Mouse (Mus musculus): ENCODE measurements around the gene Gm5640. TPM values are rescaled to one million over a fixed set of nuclear protein-coding genes. Genes with fewer than 3 reads are reported as not detected.

The Gm5640 gene
- total RNA-seq (2023): not detected

GRCm38 (mm10) chrX:74645466-74646323, at the start of gene Gm5640:
Gm5640 (minus strand) TSS chrX:74645635.

DNA sequence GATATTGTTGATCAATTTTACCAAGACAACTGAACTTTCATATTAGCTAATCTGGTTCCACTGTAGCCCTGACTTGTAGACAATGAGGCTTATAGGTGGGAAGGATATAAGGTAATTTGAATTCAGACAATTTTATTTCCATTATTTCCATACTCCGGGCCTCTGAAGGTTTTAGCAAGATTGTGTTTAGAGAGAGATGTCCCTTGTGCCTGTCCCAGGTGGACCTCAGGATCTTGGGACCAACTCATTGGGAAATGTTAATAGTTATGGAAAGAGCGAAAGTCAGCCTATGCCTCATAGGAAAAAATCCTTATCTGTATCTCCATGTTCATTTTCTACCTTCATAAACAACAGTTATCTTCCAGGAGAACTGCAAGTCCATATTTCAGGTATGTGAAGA, 53.1 kb downstream of the Gm5640 start, which contains the start of gene Olfr1325:
TSS of gene Olfr1325 (plus strand) at position 301 of the 400 bp plus-strand sequence.

Other genes with a start within 250 kb of the Gm5640 start
- gene G6pdx, start 216.4 kb downstream of the Gm5640 start, total RNA-seq (2023): 21.2 TPM
- not detected for gene Gm6880, start 164.2 kb downstream of the Gm5640 start, total RNA-seq (2023)
- not detected for gene Olfr1326-ps1, start 70.7 kb downstream of the Gm5640 start, total RNA-seq (2023)
- not detected for gene Olfr1325, start 53.0 kb downstream of the Gm5640 start, total RNA-seq (2023)
- not detected for gene Gm6890, start 95.3 kb upstream of the Gm5640 start, total RNA-seq (2023)
- not detected for gene Gm5936, start 191.6 kb upstream of the Gm5640 start, total RNA-seq (2023)

Data from CD4-positive naive resting alpha-beta T cell, adult 76 days (primary cell).